Mouse (Mus musculus) cerebellum, adult (tissue): ENCODE measurements around the gene Ddb2.

Experiments used
- ATAC-seq: cut with Nextera tagmentation; 2 replicates; pipeline ENCODE4 v1.9.2; 2017; ENCODE audit warnings: mild to moderate bottlenecking, moderate library complexity, mixed read lengths; ENCODE audit not compliant: insufficient number of reproducible peaks, low FRiP score, low TSS enrichment

The Ddb2 gene

GRCm38 (mm10) chr2:91236601-91237510 is at the start of gene Ddb2:
Gene Ddb2 (minus strand): TSS chr2:91236982.
- peak; percentile 96 for ATAC-seq

- no peak for ATAC-seq
These were observed 49.2 kb upstream of the Ddb2 start for GRCm38 (mm10) chr2:91285885-91286505.

- ATAC-seq = peak; percentile 59; the same call in 1 of the 2 replicates
These were observed 47.8 kb upstream of the Ddb2 start for GRCm38 (mm10) chr2:91284375-91285199.

- no peak for ATAC-seq
These were observed 47.2 kb upstream of the Ddb2 start for GRCm38 (mm10) chr2:91283972-91284371.

- ATAC-seq = no peak
These were observed 44.6 kb upstream of the Ddb2 start for GRCm38 (mm10) chr2:91281366-91281765.

GRCm38 (mm10) chr2:91279372-91279755 is 42.6 kb upstream of the Ddb2 start:
- no peak for ATAC-seq

- 0 out of 2 replicates have a peak, but pooled peaks have one; percentile 49 for ATAC-seq
These were observed 42.1 kb upstream of the Ddb2 start for GRCm38 (mm10) chr2:91278749-91279371.

GRCm38 (mm10) chr2:91269687-91270133 is 32.9 kb upstream of the Ddb2 start:
- ATAC-seq = 0 out of 2 replicates have a peak, but pooled peaks have one; percentile 42

GRCm38 (mm10) chr2:91268706-91269105 is 31.9 kb upstream of the Ddb2 start:
- ATAC-seq = no peak

GRCm38 (mm10) chr2:91268042-91268441 is 31.3 kb upstream of the Ddb2 start:
- ATAC-seq = no peak

- peak; percentile 93 for ATAC-seq
These were observed 28.2 kb upstream of the Ddb2 start, which contains the start of gene Arfgap2 for GRCm38 (mm10) chr2:91264711-91265681. Gene Arfgap2 (plus strand): TSS chr2:91264974.

GRCm38 (mm10) chr2:91263692-91264660 is 27.2 kb upstream of the Ddb2 start:
- ATAC-seq = no peak

- ATAC-seq = no peak
These were observed 22.7 kb upstream of the Ddb2 start for GRCm38 (mm10) chr2:91259493-91259892.

GRCm38 (mm10) chr2:91258830-91259229 is 22.0 kb upstream of the Ddb2 start:
- ATAC-seq = no peak

- ATAC-seq = no peak
These were observed 21.3 kb upstream of the Ddb2 start for GRCm38 (mm10) chr2:91258054-91258453.

- peak; percentile 18; the same call in 1 of the 2 replicates for ATAC-seq
These were observed 20.6 kb upstream of the Ddb2 start for GRCm38 (mm10) chr2:91257126-91257980.
